Mouse (Mus musculus) G1E (cell line): ENCODE data around the gene Glp2r.

ENCODE experiments used
- CTCF ChIP-seq: IDR thresholded peaks from 2 replicates; pipeline ENCODE4 v1.5.1; 2012; ENCODE audit warnings: low read depth, low read length, inconsistent platforms, mixed read lengths
- GATA1 ChIP-seq: IDR thresholded peaks from 2 replicates; pipeline ENCODE4 v1.6.1; 2012; ENCODE audit warnings: borderline replicate concordance, low read length, inconsistent platforms, mixed read lengths
- GATA2 ChIP-seq: IDR thresholded peaks from 2 replicates; pipeline ENCODE4 v1.6.1; 2012; ENCODE audit warnings: low read depth, low read length, inconsistent platforms, borderline replicate concordance
- POLR2AphosphoS5 ChIP-seq: IDR thresholded peaks from 2 replicates; pipeline ENCODE4 v1.6.1; 2012; ENCODE audit warnings: low read depth, low read length, inconsistent platforms; ENCODE audit not compliant: insufficient replicate concordance
- TAL1 ChIP-seq: conservative IDR thresholded peaks from 2 replicates; pipeline ENCODE4 v1.6.1; 2012; ENCODE audit warnings: low read depth, low read length, inconsistent platforms, mixed read lengths

GRCm38 (mm10) chr11:67622340-67622739, 148.6 kb downstream of the Glp2r start:
- TF ChIP-seq CTCF (no peak), TAL1 (no peak), GATA2 (no peak), GATA1 (no peak), POLR2AphosphoS5 (no peak)
